Comparison of ENCODE assay signal across 11 mouse cellular contexts in the genomic region with DNA sequence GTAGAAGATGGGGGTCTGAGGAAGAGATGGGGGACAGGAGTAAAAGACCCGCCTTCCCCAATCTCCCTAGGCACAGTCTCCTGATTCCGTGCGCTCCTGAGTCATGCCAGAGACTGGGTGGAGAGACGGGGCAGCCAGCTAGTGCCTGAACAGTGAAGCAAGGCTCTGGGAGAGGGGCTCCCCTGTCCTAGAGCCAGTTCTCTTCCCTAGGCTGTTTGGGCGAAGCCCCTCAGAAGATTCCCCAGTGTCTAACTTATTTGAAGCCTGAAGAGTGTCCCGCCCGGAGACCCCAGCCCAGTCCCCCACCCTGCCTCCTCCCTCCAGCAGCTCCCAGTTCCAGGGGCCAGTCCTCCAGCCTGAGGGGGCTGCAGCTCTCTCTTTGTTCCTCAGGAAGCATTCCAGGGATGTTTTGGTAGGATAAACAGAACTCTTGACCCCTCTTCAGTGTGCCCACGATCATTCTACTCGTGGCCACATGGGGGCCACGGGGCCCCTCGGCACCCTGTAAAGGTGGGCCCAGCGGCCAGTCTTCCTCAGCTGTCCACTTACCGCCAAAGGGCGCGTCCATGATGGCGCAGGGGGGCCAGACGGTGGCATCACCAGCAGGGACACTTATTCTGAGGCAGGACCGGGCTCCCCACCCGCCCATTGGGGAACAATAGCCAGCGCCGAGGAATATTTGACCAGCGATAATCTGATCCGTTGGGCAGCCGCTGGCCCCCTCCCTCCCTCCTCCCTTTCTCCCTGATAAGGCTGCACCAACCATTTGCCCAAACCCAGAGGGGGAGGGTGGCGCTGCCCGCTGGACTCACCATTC. TPM values are rescaled to one million over a fixed set of nuclear protein-coding genes. Genes with fewer than 3 reads are reported as not detected.
DNase-seq lines count a peak whose midpoint lies in the region; ATAC-seq lines count a peak whose summit lies in the region.
"Had no signal": no experiment of that assay in that cellular context is flagged by ENCODE, and none has a peak within 500 bp of the region (broad histone marks: within the 10 kb centered on the region; RNA-seq: fewer than 3 reads in every experiment).

No protein-coding gene starts in this region.

- H3K27ac ChIP-seq in heart, embryonic 11.5 days (ENCODE audit: low read depth, low read length), result peak overlapping the region; percentile 64
- no peak overlapping the region for H3K27ac ChIP-seq in neural tube, embryonic 15.5 days (replicated peaks)
- H3K27ac ChIP-seq in liver, embryonic 13.5 days, result peak overlapping the region; percentile 13; the same call in 1 of the 2 replicates
- H3K27ac ChIP-seq: liver, embryonic 15.5 days had no signal

- no peaks in the 10 kb centered on the region for H3K27me3 ChIP-seq in heart, embryonic 11.5 days (ENCODE audit: control insufficient read depth, insufficient read depth, low read length)
- H3K27me3 ChIP-seq in neural tube, embryonic 15.5 days (replicated peaks), result no peaks in the 10 kb centered on the region
- no peaks in the 10 kb centered on the region for H3K27me3 ChIP-seq in liver, embryonic 13.5 days

- H3K4me3 ChIP-seq in heart, embryonic 11.5 days (ENCODE audit: low read depth, low read length), result peak overlapping the region; percentile 30
- no peak overlapping the region for H3K4me3 ChIP-seq in neural tube, embryonic 15.5 days (replicated peaks)
- no peak overlapping the region for H3K4me3 ChIP-seq in liver, embryonic 13.5 days (replicated peaks)
- H3K4me3 ChIP-seq: liver, embryonic 15.5 days had no signal

- peak overlapping the region; percentile 66 for H3K4me2 ChIP-seq in heart, embryonic 11.5 days
- no peak overlapping the region for H3K4me2 ChIP-seq in neural tube, embryonic 15.5 days
- H3K4me2 ChIP-seq in liver, embryonic 13.5 days, result 0 out of 2 replicates have a peak overlapping the region, but pooled peaks have one; percentile 24
- H3K4me2 ChIP-seq: liver, embryonic 15.5 days had no signal

- ATAC-seq in heart, embryonic 11.5 days (replicated peaks; ENCODE audit: insufficient number of reproducible peaks, low FRiP score, low TSS enrichment), result no peak
- ATAC-seq in neural tube, embryonic 15.5 days (ENCODE audit: low FRiP score), result no peak
- 0 out of 2 replicates have a peak, but pooled peaks have one; percentile 4 for ATAC-seq in liver, embryonic 13.5 days (ENCODE audit: low read depth)

- peaks cover 26% of the 10 kb centered on the region for H3K4me1 ChIP-seq in heart, embryonic 11.5 days (ENCODE audit: control insufficient read depth, insufficient read depth, low read length)
- peaks cover 4% of the 10 kb centered on the region; the same call in 1 of the 2 replicates for H3K4me1 ChIP-seq in neural tube, embryonic 15.5 days
- peaks cover 34% of the 10 kb centered on the region for H3K4me1 ChIP-seq in liver, embryonic 13.5 days (replicated peaks)

- WGBS in heart, embryonic 11.5 days (ENCODE audit: insufficient replicate concordance), result 12% methylated on average over 26 of the region's 26 CpGs
- WGBS in neural tube, embryonic 15.5 days, result 44% methylated on average over 26 of the region's 26 CpGs
- WGBS in liver, embryonic 13.5 days (ENCODE audit: insufficient replicate concordance), result 29% methylated on average over 26 of the region's 26 CpGs

- no peak for DNase-seq in heart, adult 9 months (ENCODE audit: low spot score in 2 of 2)
- DNase-seq in neural tube, embryonic 10.5 days (ENCODE audit: extremely low spot score, low spot score), result peak; percentile 47
- no peak for DNase-seq in liver, embryonic 13.5 days
- peak; percentile 53 for DNase-seq in yolk sac, embryonic 10.5 days (ENCODE audit: low spot score)
- no peak for DNase-seq in adrenal gland, adult 18-20 months (ENCODE audit: low spot score in 2 of 2)
- no peak for DNase-seq in lung, postnatal 14 days
- DNase-seq: B cell, adult 2 months; thymus, adult 18-20 months had no signal

- H3K9me3 ChIP-seq in heart, embryonic 11.5 days (replicated peaks; ENCODE audit: control insufficient read depth, low read length), result no peaks in the 10 kb centered on the region
- no peaks in the 10 kb centered on the region for H3K9me3 ChIP-seq in neural tube, embryonic 15.5 days (replicated peaks)
- no peaks in the 10 kb centered on the region for H3K9me3 ChIP-seq in liver, embryonic 13.5 days (replicated peaks)
- H3K9me3 ChIP-seq: liver, embryonic 15.5 days had no signal

- H3K9ac ChIP-seq in heart, embryonic 11.5 days (ENCODE audit: low read depth, low read length), result peak overlapping the region; percentile 60
- H3K9ac ChIP-seq in neural tube, embryonic 15.5 days (replicated peaks), result no peak overlapping the region
- 0 out of 2 replicates have a peak overlapping the region, but pooled peaks have one; percentile 9 for H3K9ac ChIP-seq in liver, embryonic 13.5 days
- H3K9ac ChIP-seq: liver, embryonic 15.5 days had no signal

- H3K36me3 ChIP-seq in heart, embryonic 11.5 days (ENCODE audit: control insufficient read depth, insufficient read depth, low read length), result no peaks in the 10 kb centered on the region
- H3K36me3 ChIP-seq in neural tube, embryonic 15.5 days, result no peaks in the 10 kb centered on the region
- peaks cover 10% of the 10 kb centered on the region; the same call in 1 of the 2 replicates for H3K36me3 ChIP-seq in liver, embryonic 13.5 days
- H3K36me3 ChIP-seq: liver, embryonic 15.5 days had no signal

RNA-seq across cellular contexts. Expression of a gene that starts 15.7 kb away (rescaled TPM):
- 22.7 and 23.0 TPM in 2 replicates for polyA plus RNA-seq in heart, embryonic 11.5 days (2014; fragmentation: Nextera tagmentation; extraction: Ambion mirVana)
- 0.79 and 1.7 TPM in 2 replicates for polyA plus RNA-seq in neural tube, embryonic 15.5 days (2015; fragmentation: Nextera tagmentation; extraction: Ambion mirVana)
- 3.2 and 3.4 TPM in 2 replicates for polyA plus RNA-seq in liver, embryonic 13.5 days (2015; fragmentation: Nextera tagmentation; extraction: Ambion mirVana)
- 1 to 10 TPM; 2.1 to 2.8 TPM for total RNA-seq in adrenal gland, adult 18-20 months (2021)

RNA-seq across cellular contexts. Expression of a gene that starts 20.9 kb away (rescaled TPM):
- 59.3 and 70.9 TPM in 2 replicates for polyA plus RNA-seq in heart, embryonic 11.5 days (2014; fragmentation: Nextera tagmentation; extraction: Ambion mirVana)
- polyA plus RNA-seq in neural tube, embryonic 15.5 days (2015; fragmentation: Nextera tagmentation; extraction: Ambion mirVana), result 22.8 and 42.1 TPM in 2 replicates
- polyA plus RNA-seq in liver, embryonic 13.5 days (2015; fragmentation: Nextera tagmentation; extraction: Ambion mirVana), result 190 and 208 TPM in 2 replicates
- total RNA-seq in adrenal gland, adult 18-20 months (2021), result 10 to 100 TPM in 1 of 2 experiments, 1 to 10 TPM in 1; 7.1 to 12.4 TPM

RNA-seq across cellular contexts. Expression of a gene that starts 21.0 kb away (rescaled TPM):
- polyA plus RNA-seq in heart, embryonic 11.5 days (2014; fragmentation: Nextera tagmentation; extraction: Ambion mirVana), result 412 and 418 TPM in 2 replicates
- 353 and 355 TPM in 2 replicates for polyA plus RNA-seq in neural tube, embryonic 15.5 days (2015; fragmentation: Nextera tagmentation; extraction: Ambion mirVana)
- polyA plus RNA-seq in liver, embryonic 13.5 days (2015; fragmentation: Nextera tagmentation; extraction: Ambion mirVana), result 332 and 375 TPM in 2 replicates
- 100 to 1,000 TPM; 139 to 159 TPM for total RNA-seq in adrenal gland, adult 18-20 months (2021)

RNA-seq across cellular contexts. Expression of a gene that starts 42.2 kb away (rescaled TPM):
- polyA plus RNA-seq in heart, embryonic 11.5 days (2014; fragmentation: Nextera tagmentation; extraction: Ambion mirVana), result 64.6 and 65.8 TPM in 2 replicates
- polyA plus RNA-seq in neural tube, embryonic 15.5 days (2015; fragmentation: Nextera tagmentation; extraction: Ambion mirVana), result 146 and 157 TPM in 2 replicates
- 60.2 and 77.5 TPM in 2 replicates for polyA plus RNA-seq in liver, embryonic 13.5 days (2015; fragmentation: Nextera tagmentation; extraction: Ambion mirVana)
- 1,000 to 10,000 TPM in 1 of 2 experiments, 100 to 1,000 TPM in 1; 659 to 1,051 TPM for total RNA-seq in adrenal gland, adult 18-20 months (2021)

Comparison
In these comparisons a context has a peak if more than half of its experiments do, and no peak if none do; other contexts are left out.
1. DNase-seq: peak in neural tube, embryonic 10.5 days (single experiment) and yolk sac, embryonic 10.5 days (single experiment); none in heart, adult 9 months (0 of 2), liver, embryonic 13.5 days (single experiment), adrenal gland, adult 18-20 months (0 of 2) and lung, postnatal 14 days (single experiment).